Mouse (Mus musculus) left cerebral cortex, postnatal 36 days (tissue): Measurements from ENCODE around the gene Tmem143. TPM values are rescaled to one million over a fixed set of nuclear protein-coding genes. Genes with fewer than 3 reads are reported as not detected.

ENCODE experiments used
- total RNA-seq, 2 experiments: library from RNA; stranded (reverse); gene quantifications; 2 replicates each; pipeline ENCODE4 v1.2.3; 2021

The Tmem143 gene
- total RNA-seq, 2 experiments from 2014 or later, result 21.8 to 22.0 TPM

Other genes with a start within 250 kb of the Tmem143 start
- under 1 TPM in 1 of 2 experiments, not detected in 1; 0.63 TPM for gene Fut2, start 230.5 kb upstream of the Tmem143 start, total RNA-seq
- 1 to 10 TPM; 4.2 to 5.7 TPM for gene Ntn5, start 212.9 kb upstream of the Tmem143 start, total RNA-seq
- gene Sec1, start 202.5 kb upstream of the Tmem143 start, total RNA-seq, result under 1 TPM; 0.37 to 0.48 TPM
- gene Car11, start 197.1 kb upstream of the Tmem143 start, total RNA-seq, result 100 to 1,000 TPM; 209 to 228 TPM
- 100 to 1,000 TPM; 128 to 138 TPM for gene Dbp, start 191.9 kb upstream of the Tmem143 start, total RNA-seq
- gene Rpl18, start 181.5 kb upstream of the Tmem143 start, total RNA-seq, result 100 to 1,000 TPM; 284 to 337 TPM
- 10 to 100 TPM; 29.9 to 30.0 TPM for gene Sphk2, start 178.9 kb upstream of the Tmem143 start, total RNA-seq
- gene Fam83e, start 175.7 kb upstream of the Tmem143 start, total RNA-seq, result not detected
- gene Spaca4, start 171.1 kb upstream of the Tmem143 start, total RNA-seq, result not detected
- 100 to 1,000 TPM; 225 to 267 TPM for gene Lmtk3, start 113.2 kb upstream of the Tmem143 start, total RNA-seq
- gene Sult2b1, start 112.3 kb upstream of the Tmem143 start, total RNA-seq, result 10 to 100 TPM; 11.4 to 13.8 TPM
- gene Cyth2, start 82.4 kb upstream of the Tmem143 start, total RNA-seq, result 100 to 1,000 TPM; 199 to 210 TPM
- 1 to 10 TPM; 2.3 to 3.0 TPM for gene Kcnj14, start 72.2 kb upstream of the Tmem143 start, total RNA-seq
- 10 to 100 TPM; 19.5 to 21.0 TPM for gene Grwd1, start 66.0 kb upstream of the Tmem143 start, total RNA-seq
- 10 to 100 TPM; 71.0 to 80.0 TPM for gene Kdelr1, start 24.2 kb upstream of the Tmem143 start, total RNA-seq
- gene Grin2d, start 18.6 kb upstream of the Tmem143 start, total RNA-seq, result 10 to 100 TPM; 10.2 to 12.3 TPM
- gene Syngr4, start 227 bp upstream of the Tmem143 start, total RNA-seq, result not detected
- gene Emp3, start 24.5 kb downstream of the Tmem143 start, total RNA-seq, result 1 to 10 TPM; 2.9 to 4.1 TPM
- gene Ccdc114, start 27.1 kb downstream of the Tmem143 start, total RNA-seq, result 1 to 10 TPM; 2.3 to 2.9 TPM
- gene Abcc6, start 133.4 kb downstream of the Tmem143 start, total RNA-seq, result 1 to 10 TPM; 1.6 to 3.8 TPM
- 100 to 1,000 TPM; 103 to 113 TPM for gene Nomo1, start 136.8 kb downstream of the Tmem143 start, total RNA-seq
- gene Kcnj11, start 203.8 kb downstream of the Tmem143 start, total RNA-seq, result 10 to 100 TPM; 41.3 to 44.6 TPM